15 mouse cellular contexts compared by ENCODE assay signal in the genomic region with DNA sequence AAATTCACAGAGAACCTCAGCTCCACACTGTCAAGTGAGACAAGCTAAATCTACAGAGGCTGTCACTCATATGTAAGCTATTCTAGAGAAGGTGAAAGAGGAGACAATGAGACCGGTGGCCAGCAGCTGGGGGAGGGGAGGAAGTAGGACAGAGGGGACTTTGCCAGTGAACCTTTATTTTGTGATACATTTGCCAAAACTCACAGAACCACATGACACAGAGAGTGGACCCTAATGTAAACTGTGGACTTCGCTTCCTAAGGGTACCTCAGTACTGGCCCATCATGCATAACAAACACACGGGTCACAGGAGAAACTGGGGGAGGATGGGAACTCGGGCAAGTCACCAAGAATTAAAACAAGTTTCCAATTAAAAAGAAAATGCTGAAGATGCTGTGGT. TPM values are rescaled to one million over a fixed set of nuclear protein-coding genes. Genes with fewer than 3 reads are reported as not detected.
DNase-seq lines count a peak whose midpoint lies in the region; ATAC-seq and TF ChIP-seq lines count a peak whose summit lies in the region.
"Had no signal": no experiment of that assay in that cellular context is flagged by ENCODE, and none has a peak within 500 bp of the region (broad histone marks: within the 10 kb centered on the region; RNA-seq: fewer than 3 reads in every experiment).

No protein-coding gene starts in this region.

- H3K4me1 ChIP-seq in embryonic facial prominence, embryonic 15.5 days: peaks cover 60% of the 10 kb centered on the region
- peaks cover 46% of the 10 kb centered on the region for H3K4me1 ChIP-seq in embryonic facial prominence, embryonic 10.5 days

- no peaks in the 10 kb centered on the region for H3K36me3 ChIP-seq in embryonic facial prominence, embryonic 15.5 days
- peaks cover 3% of the 10 kb centered on the region for H3K36me3 ChIP-seq in embryonic facial prominence, embryonic 10.5 days (replicated peaks)
- H3K36me3 ChIP-seq: limb, embryonic 15.5 days; midbrain, embryonic 12.5 days had no signal

- H3K27ac ChIP-seq in embryonic facial prominence, embryonic 15.5 days (replicated peaks): 0 out of 2 replicates have a peak overlapping the region, but pooled peaks have one; percentile 22
- H3K27ac ChIP-seq in embryonic facial prominence, embryonic 10.5 days (replicated peaks): no peak overlapping the region
- H3K27ac ChIP-seq in left cerebral cortex, adult 2 months: peak overlapping the region; percentile 54; the same call in 1 of the 2 replicates
- H3K27ac ChIP-seq: limb, embryonic 15.5 days; midbrain, embryonic 12.5 days had no signal

- ATAC-seq in embryonic facial prominence, embryonic 15.5 days (ENCODE audit: insufficient number of reproducible peaks, low FRiP score, low TSS enrichment, low read depth): no peak

- H3K9ac ChIP-seq in embryonic facial prominence, embryonic 15.5 days: no peak overlapping the region
- H3K9ac ChIP-seq: limb, embryonic 15.5 days; midbrain, embryonic 12.5 days had no signal

- no peak overlapping the region for H3K4me3 ChIP-seq in embryonic facial prominence, embryonic 15.5 days (replicated peaks)
- no peak overlapping the region for H3K4me3 ChIP-seq in embryonic facial prominence, embryonic 10.5 days
- no peak overlapping the region for H3K4me3 ChIP-seq in left cerebral cortex, adult 2 months
- H3K4me3 ChIP-seq: limb, embryonic 15.5 days; midbrain, embryonic 12.5 days had no signal

- no peaks in the 10 kb centered on the region for H3K9me3 ChIP-seq in embryonic facial prominence, embryonic 15.5 days (replicated peaks)
- H3K9me3 ChIP-seq in embryonic facial prominence, embryonic 10.5 days: no peaks in the 10 kb centered on the region
- H3K9me3 ChIP-seq: limb, embryonic 15.5 days; midbrain, embryonic 12.5 days had no signal

- intact Hi-C loops in left cerebral cortex, adult 2 months (cut with DNase I): no loop called here
- intact Hi-C loops in left cerebral cortex, postnatal 36 days (cut with DNase I): no loop called here

- DNase-seq in embryonic facial prominence, embryonic 10.5 days (ENCODE audit: low spot score): no peak
- no peak for DNase-seq in left cerebral cortex, adult 2 months (ENCODE audit: extremely low spot score in 1 of 2, low spot score in 2 of 2)
- no peak for DNase-seq in left cerebral cortex, postnatal 36 days (ENCODE audit: low spot score in 2 of 2)
- peak; percentile 90 for DNase-seq in kidney, adult 11 months
- DNase-seq in kidney, postnatal 10 days: peak; percentile 75
- DNase-seq in natural killer cell, adult 2 months (ENCODE audit: low spot score in 2 of 2): no peak
- DNase-seq in adrenal gland, adult 8-10 months: no peak
- DNase-seq: adrenal gland, postnatal 25 days; cerebellum, adult 9-11 months; right cerebral cortex, adult 18-20 months; thymus, postnatal 14 days had no signal

- no peak for TF ChIP-seq CTCF in left cerebral cortex, adult 2 months (IDR thresholded peaks at IDR 0.05)

- no peaks in the 10 kb centered on the region for H3K27me3 ChIP-seq in embryonic facial prominence, embryonic 15.5 days
- no peaks in the 10 kb centered on the region for H3K27me3 ChIP-seq in embryonic facial prominence, embryonic 10.5 days (replicated peaks; ENCODE audit: low read depth, poor library complexity, severe bottlenecking)
- H3K27me3 ChIP-seq: CH12.LX; limb, embryonic 15.5 days; midbrain, embryonic 12.5 days had no signal

- H3K4me2 ChIP-seq in embryonic facial prominence, embryonic 15.5 days (replicated peaks): no peak overlapping the region
- H3K4me2 ChIP-seq: limb, embryonic 15.5 days; midbrain, embryonic 12.5 days had no signal

- 50% methylated on average over 4 of the region's 4 CpGs for WGBS in embryonic facial prominence, embryonic 15.5 days
- WGBS in embryonic facial prominence, embryonic 10.5 days: 56% methylated on average over 4 of the region's 4 CpGs

RNA-seq across cellular contexts. Expression of gene Gna12, which starts 17.5 kb away (rescaled TPM):
- 24.6 and 35.3 TPM in 2 replicates for polyA plus RNA-seq in embryonic facial prominence, embryonic 15.5 days (2015; fragmentation: Nextera tagmentation; extraction: Ambion mirVana)
- 11.4 and 14.1 TPM in 2 replicates for polyA plus RNA-seq in embryonic facial prominence, embryonic 10.5 days (2016; fragmentation: Nextera tagmentation; extraction: Ambion mirVana)
- total RNA-seq in left cerebral cortex, adult 2 months (2021): 10 to 100 TPM; 62.2 to 67.6 TPM
- 10 to 100 TPM; 67.4 to 86.6 TPM for total RNA-seq in left cerebral cortex, postnatal 36 days (2021)
- 100 to 1,000 TPM; 135 to 173 (median 141) TPM for total RNA-seq in adrenal gland, adult 8-10 months (2022)

Comparison
In these comparisons a context has a peak if more than half of its experiments do, and no peak if none do; other contexts are left out.
1. DNase-seq: peak in kidney, adult 11 months (single experiment) and kidney, postnatal 10 days (single experiment); none in embryonic facial prominence, embryonic 10.5 days (single experiment), left cerebral cortex, adult 2 months (0 of 2), left cerebral cortex, postnatal 36 days (0 of 2), natural killer cell, adult 2 months (0 of 2) and adrenal gland, adult 8-10 months (single experiment).